Mouse (Mus musculus): ENCODE data around the gene Fam89a. TPM values are rescaled to one million over a fixed set of nuclear protein-coding genes. Genes with fewer than 3 reads are reported as not detected.

Fam89a gene
- polyA plus RNA-seq, 1 experiment from 2014 or later, result 3.8 TPM

DNA sequence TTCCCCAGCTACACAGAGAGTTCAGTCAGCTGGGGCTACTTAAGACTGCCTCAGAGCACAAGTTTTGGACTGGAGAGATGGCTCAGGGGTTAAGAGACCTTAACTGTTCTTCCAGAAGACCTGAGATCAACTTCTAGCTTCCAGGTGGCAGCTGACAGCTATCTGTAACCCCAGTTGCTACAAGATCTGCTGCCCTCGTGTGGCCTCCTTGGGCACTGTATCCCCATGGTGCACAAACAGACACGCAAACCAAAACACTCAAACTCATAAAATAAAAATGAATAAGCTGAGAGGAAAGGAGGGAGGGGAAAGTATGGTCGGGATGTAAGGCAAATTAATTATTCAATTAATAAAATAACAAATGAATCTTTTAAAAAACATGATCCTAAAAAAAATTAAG is 6.9 kb upstream of the Fam89a start:
- Histone ChIP-seq H3K27me3 (replicated peaks; ENCODE audit: control insufficient read depth, insufficient read depth, low read length) (peaks cover 9% of the 10 kb centered on the region), H3K9ac (ENCODE audit: low read depth, low read length) (no peak overlapping the region), H3K4me1 (replicated peaks; ENCODE audit: control insufficient read depth, insufficient read depth, low read length) (peaks cover 5% of the 10 kb centered on the region; the same call in 1 of the 2 replicates), H3K27ac (ENCODE audit: low read depth, low read length) (no peak overlapping the region), H3K9me3 (ENCODE audit: control insufficient read depth, low read length) (no peaks in the 10 kb centered on the region), H3K36me3 (ENCODE audit: control insufficient read depth, insufficient read depth, low read length) (no peaks in the 10 kb centered on the region), H3K4me2 (no peak overlapping the region), H3K4me3 (ENCODE audit: low read depth, low read length) (no peak overlapping the region)
- DNase-seq (ENCODE audit: low spot score) (no peak), ATAC-seq (replicated peaks; ENCODE audit: low FRiP score) (no peak)
- 27% methylated on average over 3 of the region's 3 CpGs for WGBS

DNA sequence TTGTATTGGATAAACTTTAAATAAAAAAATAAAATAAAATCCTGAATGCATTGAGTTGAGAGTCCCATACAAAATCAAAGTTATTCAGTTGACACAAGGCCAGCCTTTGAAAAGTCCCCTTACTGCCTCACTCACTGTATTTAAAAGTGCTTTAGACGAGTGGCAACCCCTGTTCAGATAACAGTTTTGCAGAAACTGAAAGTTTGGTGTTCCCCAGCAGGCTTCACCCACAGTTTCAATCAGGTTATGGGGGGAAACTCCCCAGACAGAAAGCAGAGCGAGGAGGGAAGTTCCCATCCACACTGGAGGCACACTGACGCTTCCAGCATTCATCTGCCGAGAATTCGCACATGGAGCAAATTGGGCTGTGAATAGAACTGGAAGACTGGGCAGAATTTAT is 5.0 kb upstream of the Fam89a start:
- no peaks in the 10 kb centered on the region for H3K9me3 ChIP-seq (ENCODE audit: control insufficient read depth, low read length)
- no peak overlapping the region for H3K4me2 ChIP-seq
- ATAC-seq (replicated peaks; ENCODE audit: low FRiP score), result no peak
- DNase-seq (ENCODE audit: low spot score), result no peak
- H3K4me3 ChIP-seq (ENCODE audit: low read depth, low read length), result no peak overlapping the region
- H3K27ac ChIP-seq (ENCODE audit: low read depth, low read length), result no peak overlapping the region
- peaks cover 28% of the 10 kb centered on the region for H3K27me3 ChIP-seq (replicated peaks; ENCODE audit: control insufficient read depth, insufficient read depth, low read length)
- WGBS, result 60% methylated on average over 5 of the region's 5 CpGs
- no peaks in the 10 kb centered on the region for H3K36me3 ChIP-seq (ENCODE audit: control insufficient read depth, insufficient read depth, low read length)
- H3K9ac ChIP-seq (ENCODE audit: low read depth, low read length), result no peak overlapping the region
- H3K4me1 ChIP-seq (replicated peaks; ENCODE audit: control insufficient read depth, insufficient read depth, low read length), result peaks cover 10% of the 10 kb centered on the region

DNA sequence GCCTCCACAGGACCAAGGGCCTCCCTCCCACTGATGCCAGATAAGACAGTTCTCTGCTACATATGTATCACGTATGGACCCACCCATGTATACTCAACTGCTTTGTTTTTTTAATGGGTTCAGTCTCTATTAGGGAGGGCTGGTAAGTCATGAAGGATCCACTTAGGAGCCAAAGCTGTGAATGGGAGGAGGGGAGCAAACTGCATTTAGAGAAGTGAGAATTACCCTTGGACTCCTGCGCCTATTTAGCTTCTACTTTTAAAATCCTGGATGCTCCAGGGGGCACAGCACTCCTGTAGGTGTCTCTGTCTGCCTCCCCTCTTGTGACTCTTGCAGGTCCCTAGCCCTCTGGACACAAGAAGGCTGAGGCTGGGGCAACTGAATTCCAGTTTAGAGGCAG is 4.5 kb upstream of the Fam89a start:
- WGBS, result 41% methylated on average over 2 of the region's 2 CpGs
- peaks cover 10% of the 10 kb centered on the region for H3K4me1 ChIP-seq (replicated peaks; ENCODE audit: control insufficient read depth, insufficient read depth, low read length)

DNA sequence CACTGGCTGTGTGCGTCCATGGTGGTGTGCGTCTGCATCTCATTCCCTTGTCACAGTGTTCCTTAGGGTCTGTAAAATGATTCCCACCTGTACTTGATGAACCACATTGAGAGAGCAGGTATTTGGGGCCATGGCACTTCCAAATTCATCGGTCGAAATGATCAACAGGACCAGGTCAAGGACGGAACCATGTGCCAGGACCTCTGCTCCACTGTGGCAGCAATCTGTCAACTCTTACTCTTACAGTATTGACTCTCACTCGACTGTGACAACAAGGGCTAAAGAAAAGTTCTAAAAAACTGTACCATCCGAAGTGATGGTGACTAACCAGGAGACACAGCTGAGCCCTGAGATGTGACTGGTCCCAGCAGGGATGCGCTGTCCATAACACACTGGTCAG is 3.8 kb upstream of the Fam89a start:
- no peak for DNase-seq (ENCODE audit: low spot score)
- Histone ChIP-seq H3K4me2 (no peak overlapping the region), H3K9ac (ENCODE audit: low read depth, low read length) (no peak overlapping the region), H3K4me3 (ENCODE audit: low read depth, low read length) (no peak overlapping the region), H3K4me1 (replicated peaks; ENCODE audit: control insufficient read depth, insufficient read depth, low read length) (peaks cover 10% of the 10 kb centered on the region), H3K27ac (ENCODE audit: low read depth, low read length) (no peak overlapping the region), H3K27me3 (replicated peaks; ENCODE audit: control insufficient read depth, insufficient read depth, low read length) (peaks cover 40% of the 10 kb centered on the region), H3K9me3 (ENCODE audit: control insufficient read depth, low read length) (no peaks in the 10 kb centered on the region), H3K36me3 (ENCODE audit: control insufficient read depth, insufficient read depth, low read length) (no peaks in the 10 kb centered on the region)
- ATAC-seq (replicated peaks; ENCODE audit: low FRiP score), result no peak
- whole genome bisulfite sequencing, result 70% methylated on average over 8 of the region's 8 CpGs

More for the DNA sequence above, 4.5 kb upstream of the Fam89a start:
- no peak overlapping the region for H3K27ac ChIP-seq (ENCODE audit: low read depth, low read length)
- no peaks in the 10 kb centered on the region for H3K9me3 ChIP-seq (ENCODE audit: control insufficient read depth, low read length)
- H3K27me3 ChIP-seq (replicated peaks; ENCODE audit: control insufficient read depth, insufficient read depth, low read length), result peaks cover 33% of the 10 kb centered on the region
- H3K9ac ChIP-seq (ENCODE audit: low read depth, low read length), result no peak overlapping the region
- no peaks in the 10 kb centered on the region for H3K36me3 ChIP-seq (ENCODE audit: control insufficient read depth, insufficient read depth, low read length)
- H3K4me3 ChIP-seq (ENCODE audit: low read depth, low read length), result no peak overlapping the region
- H3K4me2 ChIP-seq, result no peak overlapping the region
- ATAC-seq (replicated peaks; ENCODE audit: low FRiP score) (no peak), DNase-seq (ENCODE audit: low spot score) (no peak)

DNA sequence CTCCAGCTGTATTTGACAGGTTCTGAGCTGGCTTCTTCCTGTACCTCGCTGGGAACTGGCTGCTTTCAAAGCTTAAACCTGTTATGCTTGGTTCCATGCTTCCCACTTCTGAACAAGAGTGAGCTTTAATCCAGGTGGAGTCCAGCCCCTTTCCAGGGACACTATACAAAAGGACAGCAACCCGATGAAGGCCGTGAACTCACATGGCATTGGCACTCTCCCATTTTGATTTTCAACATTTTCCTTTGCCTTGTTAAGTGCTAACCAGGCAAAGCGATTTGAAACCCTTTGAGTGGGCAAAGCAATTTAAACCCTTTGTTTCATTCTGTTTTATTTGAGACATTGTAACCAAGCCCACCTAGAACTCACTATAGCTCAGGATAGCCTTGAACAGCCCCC is 3.2 kb upstream of the Fam89a start:
- peaks cover 10% of the 10 kb centered on the region for H3K4me1 ChIP-seq (replicated peaks; ENCODE audit: control insufficient read depth, insufficient read depth, low read length)
- WGBS, result 50% methylated on average over 4 of the region's 4 CpGs
- peaks cover 46% of the 10 kb centered on the region for H3K27me3 ChIP-seq (replicated peaks; ENCODE audit: control insufficient read depth, insufficient read depth, low read length)
- peak overlapping the region; percentile 55; the same call in 1 of the 2 replicates for H3K27ac ChIP-seq (ENCODE audit: low read depth, low read length)
- H3K36me3 ChIP-seq (ENCODE audit: control insufficient read depth, insufficient read depth, low read length), result no peaks in the 10 kb centered on the region
- no peak for ATAC-seq (replicated peaks; ENCODE audit: low FRiP score)
- H3K9me3 ChIP-seq (ENCODE audit: control insufficient read depth, low read length), result no peaks in the 10 kb centered on the region
- H3K9ac ChIP-seq (ENCODE audit: low read depth, low read length), result no peak overlapping the region
- no peak overlapping the region; the same call in 1 of the 2 replicates for H3K4me2 ChIP-seq
- no peak for DNase-seq (ENCODE audit: low spot score)
- H3K4me3 ChIP-seq (ENCODE audit: low read depth, low read length), result no peak overlapping the region

DNA sequence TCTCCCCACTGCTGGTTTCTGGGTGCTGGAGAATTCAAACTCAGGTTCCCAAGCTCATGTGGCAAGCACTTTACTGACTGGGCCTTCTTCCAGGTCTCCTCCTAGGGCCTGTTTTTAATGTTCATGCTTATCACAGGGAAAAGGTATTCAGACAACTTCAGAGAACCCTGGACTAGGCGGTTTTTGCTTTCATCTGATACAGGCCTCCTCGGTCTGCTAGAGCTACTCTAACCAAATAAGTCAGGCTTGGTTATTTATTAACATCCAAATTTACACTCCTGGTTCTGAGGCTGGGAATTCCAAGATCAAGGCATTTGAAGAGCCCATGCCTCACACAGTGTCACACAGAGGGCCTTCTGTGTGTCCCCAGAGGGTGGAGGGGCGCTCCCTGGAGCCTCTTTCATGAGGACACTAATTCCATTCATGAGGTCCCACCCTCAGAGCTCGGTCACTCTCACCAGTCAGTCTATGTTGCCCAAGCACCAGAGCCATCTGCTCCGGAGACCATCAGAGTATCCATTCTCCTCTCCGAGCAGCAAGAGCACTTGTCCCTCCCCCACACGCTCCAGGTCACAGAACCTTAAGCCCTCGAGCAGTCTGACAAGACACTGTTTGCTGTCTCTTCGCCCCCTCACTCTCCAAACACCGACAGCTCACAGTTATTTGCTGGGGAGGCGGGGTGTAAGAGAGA is 2.6 kb upstream of the Fam89a start:
- H3K27me3 ChIP-seq (replicated peaks; ENCODE audit: control insufficient read depth, insufficient read depth, low read length), result peaks cover 52% of the 10 kb centered on the region
- no peaks in the 10 kb centered on the region for H3K9me3 ChIP-seq (ENCODE audit: control insufficient read depth, low read length)
- H3K4me3 ChIP-seq (ENCODE audit: low read depth, low read length), result no peak overlapping the region
- H3K4me1 ChIP-seq (replicated peaks; ENCODE audit: control insufficient read depth, insufficient read depth, low read length), result peaks cover 10% of the 10 kb centered on the region
- H3K4me2 ChIP-seq, result peak overlapping the region; percentile 26
- ATAC-seq (replicated peaks; ENCODE audit: low FRiP score) (no peak), DNase-seq (ENCODE audit: low spot score) (no peak)
- no peak overlapping the region for H3K9ac ChIP-seq (ENCODE audit: low read depth, low read length)
- peak overlapping the region; percentile 55; the same call in 1 of the 2 replicates for H3K27ac ChIP-seq (ENCODE audit: low read depth, low read length)
- WGBS, result 21% methylated on average over 11 of the region's 11 CpGs
- no peaks in the 10 kb centered on the region for H3K36me3 ChIP-seq (ENCODE audit: control insufficient read depth, insufficient read depth, low read length)

DNA sequence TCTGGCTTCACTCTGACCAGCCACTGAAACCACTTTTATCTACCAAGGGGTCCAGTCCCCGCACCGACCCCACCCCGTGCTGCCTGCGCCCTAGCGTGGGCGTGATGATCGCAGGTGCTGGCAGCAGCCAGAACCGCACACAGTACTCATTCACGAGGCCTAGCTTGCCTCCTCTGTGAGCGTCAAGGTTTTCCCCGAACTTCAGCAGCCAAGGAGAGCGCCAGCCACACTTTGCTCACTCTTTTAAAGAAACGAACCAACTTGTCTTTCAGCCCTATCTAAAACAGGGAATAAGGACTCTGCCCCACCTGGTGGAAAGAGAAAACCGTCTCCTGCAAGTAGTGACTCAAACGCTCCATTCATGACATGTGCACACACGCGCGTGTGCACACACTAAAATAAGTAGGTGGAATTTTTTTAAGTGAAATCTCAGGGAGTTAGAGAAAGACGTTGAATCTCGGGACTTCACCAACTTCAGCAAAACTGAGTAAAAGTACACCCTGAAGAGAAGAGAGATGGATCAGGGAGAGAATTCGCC is 762 bp upstream of the Fam89a start:
- Histone ChIP-seq H3K4me1 (replicated peaks; ENCODE audit: control insufficient read depth, insufficient read depth, low read length) (peaks cover 10% of the 10 kb centered on the region), H3K27ac (ENCODE audit: low read depth, low read length) (no peak overlapping the region), H3K36me3 (ENCODE audit: control insufficient read depth, insufficient read depth, low read length) (no peaks in the 10 kb centered on the region), H3K4me2 (peak overlapping the region; percentile 79), H3K9ac (ENCODE audit: low read depth, low read length) (no peak overlapping the region), H3K4me3 (ENCODE audit: low read depth, low read length) (no peak overlapping the region), H3K9me3 (ENCODE audit: control insufficient read depth, low read length) (no peaks in the 10 kb centered on the region), H3K27me3 (replicated peaks; ENCODE audit: control insufficient read depth, insufficient read depth, low read length) (peaks cover 52% of the 10 kb centered on the region)
- ATAC-seq (replicated peaks; ENCODE audit: low FRiP score), result 0 out of 2 replicates have a peak, but pooled peaks have one; percentile 1
- no peak for DNase-seq (ENCODE audit: low spot score)
- WGBS, result 37% methylated on average over 21 of the region's 21 CpGs

DNA sequence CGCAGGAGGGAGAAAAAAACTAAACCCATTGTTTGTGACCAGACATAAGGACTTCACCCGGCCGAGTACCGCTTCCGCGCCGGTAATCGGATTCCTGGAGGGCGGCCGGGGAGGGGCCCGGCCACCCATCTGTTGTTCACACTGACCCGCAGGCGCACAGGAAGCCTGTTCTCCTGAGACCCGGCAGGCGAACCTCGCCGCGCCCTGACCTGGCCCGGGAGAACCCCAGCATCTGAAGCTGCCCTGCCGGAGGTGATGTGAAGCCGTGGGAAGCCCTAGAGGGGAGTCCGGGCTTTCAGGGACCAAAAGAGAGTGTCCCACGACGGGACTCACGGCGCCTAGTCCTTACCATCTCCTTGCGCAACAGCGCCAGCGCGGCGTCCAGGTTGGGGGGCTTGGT is 441 bp downstream of the Fam89a start:
- peak overlapping the region; percentile 79 for H3K4me2 ChIP-seq
- no peaks in the 10 kb centered on the region for H3K36me3 ChIP-seq (ENCODE audit: control insufficient read depth, insufficient read depth, low read length)
- H3K27me3 ChIP-seq (replicated peaks; ENCODE audit: control insufficient read depth, insufficient read depth, low read length), result peaks cover 52% of the 10 kb centered on the region
- H3K4me1 ChIP-seq (replicated peaks; ENCODE audit: control insufficient read depth, insufficient read depth, low read length), result peaks cover 13% of the 10 kb centered on the region
- H3K9ac ChIP-seq (ENCODE audit: low read depth, low read length), result peak overlapping the region; percentile 40
- no peaks in the 10 kb centered on the region for H3K9me3 ChIP-seq (ENCODE audit: control insufficient read depth, low read length)
- no peak for ATAC-seq (replicated peaks; ENCODE audit: low FRiP score)
- H3K4me3 ChIP-seq (ENCODE audit: low read depth, low read length), result peak overlapping the region; percentile 66
- DNase-seq (ENCODE audit: low spot score), result peak; percentile 44
- H3K27ac ChIP-seq (ENCODE audit: low read depth, low read length), result no peak overlapping the region
- under 1% methylated on average over 31 of the region's 31 CpGs for WGBS

DNA sequence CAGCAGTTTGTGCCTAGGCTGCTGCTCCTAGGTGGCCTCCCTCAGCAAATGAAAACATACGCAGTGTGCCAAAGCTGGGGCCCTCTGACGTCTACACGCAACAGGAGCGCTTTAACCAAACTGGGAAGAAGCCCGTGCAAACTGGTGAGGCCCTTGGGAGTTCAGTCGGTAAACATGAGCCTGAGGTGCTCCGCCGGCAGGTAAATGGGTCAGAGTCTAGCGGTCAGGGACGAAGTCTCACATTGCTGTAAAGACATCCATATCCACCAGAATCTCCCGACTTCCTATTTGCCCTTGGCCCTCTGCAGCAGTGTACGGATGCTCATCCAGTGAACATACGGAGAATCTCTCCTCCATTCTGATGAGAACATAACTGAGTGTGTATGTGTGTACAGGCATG is 5.0 kb downstream of the Fam89a start:
- no peaks in the 10 kb centered on the region for H3K36me3 ChIP-seq (ENCODE audit: control insufficient read depth, insufficient read depth, low read length)
- H3K9ac ChIP-seq (ENCODE audit: low read depth, low read length), result no peak overlapping the region
- DNase-seq (ENCODE audit: low spot score), result no peak
- no peak overlapping the region for H3K27ac ChIP-seq (ENCODE audit: low read depth, low read length)
- ATAC-seq (replicated peaks; ENCODE audit: low FRiP score), result no peak; the same call in 1 of the 2 replicates
- no peak overlapping the region for H3K4me2 ChIP-seq
- WGBS, result 63% methylated on average over 13 of the region's 13 CpGs
- H3K4me3 ChIP-seq (ENCODE audit: low read depth, low read length), result no peak overlapping the region
- H3K4me1 ChIP-seq (replicated peaks; ENCODE audit: control insufficient read depth, insufficient read depth, low read length), result peaks cover 4% of the 10 kb centered on the region
- peaks cover 24% of the 10 kb centered on the region for H3K27me3 ChIP-seq (replicated peaks; ENCODE audit: control insufficient read depth, insufficient read depth, low read length)
- H3K9me3 ChIP-seq (ENCODE audit: control insufficient read depth, low read length), result no peaks in the 10 kb centered on the region

All from liver, embryonic 11.5 days (tissue).